Mouse (Mus musculus) thymus, postnatal 0 days (tissue): ENCODE measurements around the gene Nol9. TPM values are rescaled to one million over a fixed set of nuclear protein-coding genes. Genes with fewer than 3 reads are reported as not detected.

Experiments
- DNase-seq: peaks from one replicate; pipeline ENCODE4 v3.0.0-alpha.2; 2015; ENCODE audit warnings: low spot score
- polyA plus RNA-seq: library from polyadenylated mRNA; unstranded; fragments of >200 nt; fragmentation: Nextera tagmentation; extraction: Ambion mirVana; gene quantifications from 2 replicates; pipeline ENCODE4 v1.2.1, GENCODE M21; 2015

The Nol9 gene
- polyA plus RNA-seq, 1 experiment from 2014 or later: 24.9 TPM

GRCm38 (mm10) chr4:152088556-152089120 is 49.5 kb downstream of the Nol9 start:
- no peak for DNase-seq

DNA sequence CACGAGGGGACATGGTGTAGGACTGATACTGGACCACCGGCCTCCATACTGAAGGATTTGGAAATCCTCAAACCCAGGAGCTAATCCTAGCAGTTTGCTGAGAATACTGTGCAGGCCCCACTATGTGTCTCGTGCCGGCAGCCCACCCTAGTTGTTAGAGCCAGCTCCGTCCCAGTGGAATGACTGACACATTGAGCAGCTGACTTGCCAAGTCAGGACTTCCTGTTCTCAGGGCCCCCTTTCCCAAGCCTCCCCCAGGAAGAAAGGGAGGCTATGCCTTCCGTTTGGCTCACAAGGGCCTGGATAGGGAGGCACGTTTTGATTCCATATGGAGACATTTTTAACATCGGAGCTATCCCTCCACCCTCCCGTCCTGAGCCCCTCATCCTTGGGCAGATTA is 51.1 kb downstream of the Nol9 start:
- DNase-seq: no peak

- no peak for DNase-seq
These were observed 53.7 kb downstream of the Nol9 start for GRCm38 (mm10) chr4:152092751-152093293.

DNA sequence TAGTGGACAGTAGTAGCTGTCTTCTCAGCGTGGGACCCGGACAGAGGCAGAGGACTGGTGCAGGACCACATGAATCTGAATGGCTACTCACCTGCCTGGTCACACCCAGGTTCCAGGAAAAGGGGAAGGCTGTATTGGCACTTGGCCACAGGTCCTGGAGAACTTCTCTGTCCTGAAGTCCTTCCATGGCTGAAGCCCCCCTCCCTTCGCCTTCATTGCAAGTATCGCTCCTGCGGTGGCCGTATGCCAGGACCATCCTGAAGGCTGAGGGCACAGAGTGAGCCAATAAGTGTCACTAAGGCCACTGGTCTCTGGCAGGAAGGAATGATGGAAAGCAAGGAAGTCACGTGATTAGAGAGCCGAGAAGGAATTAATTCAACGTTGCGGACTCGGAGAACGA is 55.1 kb downstream of the Nol9 start:
- no peak for DNase-seq

- peak; percentile 71 for DNase-seq
These were observed 57.1 kb downstream of the Nol9 start for GRCm38 (mm10) chr4:152095937-152096910.

GRCm38 (mm10) chr4:152096927-152097326 is 57.8 kb downstream of the Nol9 start:
- DNase-seq: no peak

DNA sequence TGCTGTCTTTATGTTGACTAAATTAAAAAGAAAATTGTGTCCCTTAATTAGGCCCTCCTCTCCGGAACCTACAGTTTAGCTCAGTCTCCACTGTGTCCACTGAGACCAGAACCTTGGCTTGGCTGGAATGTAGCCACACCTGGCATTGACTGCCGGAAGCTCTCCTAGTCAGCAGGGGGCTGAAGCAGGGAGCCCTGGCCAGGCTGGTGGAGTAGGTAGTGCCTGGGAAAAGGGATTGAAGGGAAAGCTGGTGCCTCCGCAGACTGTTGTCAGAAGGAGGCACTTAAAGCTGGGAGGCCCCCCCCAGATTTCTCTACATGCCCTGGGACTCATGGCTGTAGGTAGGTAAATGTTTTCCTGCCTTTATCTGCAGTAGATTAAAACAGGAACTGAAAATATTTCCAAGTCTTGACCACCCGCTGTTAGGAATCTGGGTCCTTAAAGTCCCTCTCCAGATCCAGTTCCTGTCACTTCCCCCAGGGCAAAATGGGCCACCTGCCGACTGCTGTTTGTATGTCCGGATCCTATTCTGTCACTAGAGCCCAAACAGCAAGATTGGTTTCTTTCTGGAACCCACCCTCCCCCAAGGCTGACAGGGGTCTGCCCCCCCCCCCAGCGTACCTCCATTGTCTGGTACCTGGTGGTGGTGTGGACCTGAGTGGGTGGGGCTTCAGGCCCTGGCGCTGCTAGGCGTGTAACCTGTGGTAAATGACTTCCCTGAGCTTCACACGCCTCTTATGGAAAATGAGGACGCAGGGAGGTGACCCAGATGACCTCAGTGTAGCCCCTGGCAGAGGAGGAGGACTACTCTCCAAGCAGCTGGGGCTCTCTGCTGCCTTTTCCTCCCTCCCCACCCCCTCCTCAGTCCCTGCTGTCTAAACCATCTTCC is 59.0 kb downstream of the Nol9 start:
- DNase-seq: no peak

- DNase-seq: no peak
These were observed 61.4 kb downstream of the Nol9 start for GRCm38 (mm10) chr4:152100541-152100940.

- no peak for DNase-seq
These were observed 62.0 kb downstream of the Nol9 start for GRCm38 (mm10) chr4:152101081-152101653.

GRCm38 (mm10) chr4:152101921-152102320 is 62.8 kb downstream of the Nol9 start:
- no peak for DNase-seq

- DNase-seq: peak; percentile 77
These were observed 63.9 kb downstream of the Nol9 start for GRCm38 (mm10) chr4:152103025-152103424.

DNA sequence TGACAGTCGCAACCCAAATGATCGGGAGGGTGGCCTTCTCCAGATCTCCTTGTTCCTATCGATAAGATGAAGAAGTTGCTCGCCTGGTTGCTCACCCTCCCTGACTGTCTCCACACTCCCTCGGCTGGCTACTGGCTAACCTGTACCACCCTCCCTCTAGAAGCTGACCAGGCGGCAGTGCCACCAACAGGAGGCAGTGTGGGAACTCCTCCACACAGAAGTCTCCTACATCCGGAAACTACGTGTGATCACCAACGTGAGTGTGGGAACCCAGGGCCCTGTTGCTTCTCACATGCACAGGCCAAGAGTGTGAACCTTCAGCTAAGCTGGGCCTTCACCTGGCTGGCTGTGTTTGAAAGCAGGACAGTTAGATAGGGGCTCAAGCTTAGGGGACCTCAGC is 67.6 kb downstream of the Nol9 start:
- DNase-seq: no peak

GRCm38 (mm10) chr4:152107493-152107892 is 68.4 kb downstream of the Nol9 start:
- peak; percentile 55 for DNase-seq

GRCm38 (mm10) chr4:152107971-152108509 is 68.9 kb downstream of the Nol9 start:
- DNase-seq: no peak

GRCm38 (mm10) chr4:152108673-152109072 is 69.6 kb downstream of the Nol9 start:
- DNase-seq: no peak

GRCm38 (mm10) chr4:152109509-152109908 is 70.4 kb downstream of the Nol9 start:
- DNase-seq: no peak

GRCm38 (mm10) chr4:152110689-152111088 is 71.6 kb downstream of the Nol9 start:
- no peak for DNase-seq
